Mouse (Mus musculus) lung, adult 2 months (tissue): ENCODE results near the gene Pbld2.

ENCODE experiments used
- CTCF ChIP-seq: fragments of 200-500 bp; IDR thresholded peaks from 2 replicates; pipeline ENCODE4 v1.5.1; 2011; ENCODE audit warnings: mild to moderate bottlenecking, low read length, control low read depth; ENCODE audit not compliant: insufficient read depth
- POLR2A ChIP-seq: fragments of 200-500 bp; IDR thresholded peaks from 2 replicates; pipeline ENCODE4 v1.6.1; 2011; ENCODE audit warnings: low read depth, mild to moderate bottlenecking, control low read depth, low read length, borderline replicate concordance; ENCODE audit errors: extremely low read depth

GRCm38 (mm10) chr10:63047751-63048150 is 23.6 kb downstream of the Pbld2 start:
- no peak for TF ChIP-seq POLR2A
- no peak for TF ChIP-seq CTCF
